Mouse (Mus musculus): ENCODE results near the gene Hist2h2bb. TPM values are rescaled to one million over a fixed set of nuclear protein-coding genes. Genes with fewer than 3 reads are reported as not detected.
"Not testable (repeated sequence)": the region's sequence is repeated elsewhere in the genome, so short reads cannot be mapped to it uniquely, and the experiment has no call there.

The Hist2h2bb gene
- total RNA-seq, 2 experiments from 2014 or later = 28.9 to 35.3 TPM

GRCm38 (mm10) chr3:96290727-96291126 is 21.2 kb downstream of the Hist2h2bb start:
- intact Hi-C loops (cut with DNase I); DNase-seq: not testable (repeated sequence)

- intact Hi-C loops (cut with DNase I) = no loop called here
- DNase-seq = no peak
Observed at GRCm38 (mm10) chr3:96292641-96293040, 23.1 kb downstream of the Hist2h2bb start.

GRCm38 (mm10) chr3:96293368-96293767 is 23.8 kb downstream of the Hist2h2bb start:
- no peak for DNase-seq

GRCm38 (mm10) chr3:96293787-96294186 is 24.2 kb downstream of the Hist2h2bb start, which contains the start of gene Fcgr1:
Fcgr1 (minus strand) TSS chr3:96293969.
- DNase-seq = no peak

More at GRCm38 (mm10) chr3:96293368-96293767, 23.8 kb downstream of the Hist2h2bb start:
- intact Hi-C loops (cut with DNase I) = no loop called here

GRCm38 (mm10) chr3:96298360-96298759 is 28.8 kb downstream of the Hist2h2bb start:
- DNase-seq = no peak
- intact Hi-C loops (cut with DNase I) = no loop called here

More at GRCm38 (mm10) chr3:96293787-96294186, 24.2 kb downstream of the Hist2h2bb start, which contains the start of gene Fcgr1:
- intact Hi-C loops (cut with DNase I) = no loop called here

GRCm38 (mm10) chr3:96299562-96299961 is 30.0 kb downstream of the Hist2h2bb start:
- intact Hi-C loops (cut with DNase I) = no loop called here
- no peak for DNase-seq

- intact Hi-C loops (cut with DNase I) = no loop called here
- no peak for DNase-seq
Observed at GRCm38 (mm10) chr3:96300706-96301529, 31.4 kb downstream of the Hist2h2bb start.

GRCm38 (mm10) chr3:96302076-96302475 is 32.5 kb downstream of the Hist2h2bb start:
- intact Hi-C loops (cut with DNase I) = no loop called here
- DNase-seq = no peak

GRCm38 (mm10) chr3:96306506-96306905 is 37.0 kb downstream of the Hist2h2bb start:
- intact Hi-C loops (cut with DNase I) = no loop called here
- no peak for DNase-seq

- DNase-seq = no peak
- intact Hi-C loops (cut with DNase I) = no loop called here
Observed at GRCm38 (mm10) chr3:96309441-96309840, 39.9 kb downstream of the Hist2h2bb start.

GRCm38 (mm10) chr3:96312341-96313098 is 43.0 kb downstream of the Hist2h2bb start:
- intact Hi-C loops (cut with DNase I) = no loop called here

More at GRCm38 (mm10) chr3:96312341-96313098, 43.0 kb downstream of the Hist2h2bb start:
- no peak for DNase-seq

Small RNA genes lying within 50 kb of the gene (microRNA-seq; reads per million reads assigned to microRNA genes)
- 0 to 0.74 reads per million in 2 experiments for gene Gm44492
- gene Gm47311 = 0 reads per million in 2 experiments
- 0 reads per million in 2 experiments for gene Gm47313

Other genes with a start within 250 kb of the Hist2h2bb start
- gene Vps45, start 211.3 kb upstream of the Hist2h2bb start, total RNA-seq (2021) = 10 to 100 TPM; 13.4 to 17.5 TPM
- gene Otud7b, start 165.2 kb upstream of the Hist2h2bb start, total RNA-seq (2021) = 10 to 100 TPM; 46.6 to 49.0 TPM
- gene Mtmr11, start 107.7 kb upstream of the Hist2h2bb start, total RNA-seq (2021) = 1 to 10 TPM; 1.6 to 2.3 TPM
- 10 to 100 TPM; 10.7 to 11.6 TPM for gene Sf3b4, start 97.4 kb upstream of the Hist2h2bb start, total RNA-seq (2021)
- 1 to 10 TPM in 1 of 2 experiments, under 1 TPM in 1; 0.37 to 1.5 TPM for gene Sv2a, start 88.6 kb upstream of the Hist2h2bb start, total RNA-seq (2021)
- 10 to 100 TPM; 20.8 to 24.6 TPM for gene Bola1, start 50.0 kb upstream of the Hist2h2bb start, total RNA-seq (2021)
- gene Hist2h2ab, start 49.9 kb upstream of the Hist2h2bb start, total RNA-seq (2021) = under 1 TPM in 1 of 2 experiments, not detected in 1; 0.92 TPM
- 10 to 100 TPM in 1 of 2 experiments, 1 to 10 TPM in 1; 9.9 to 10.3 TPM for gene Hist2h2ac, start 48.9 kb upstream of the Hist2h2bb start, total RNA-seq (2021)
- 1 to 10 TPM; 4.5 to 5.3 TPM for gene Hist2h2be, start 48.6 kb upstream of the Hist2h2bb start, total RNA-seq (2021)
- gene Hist2h3c2, start 30.6 kb upstream of the Hist2h2bb start, total RNA-seq (2021) = 1 to 10 TPM; 7.6 to 8.3 TPM
- 100 to 1,000 TPM; 189 to 208 TPM for gene Hist2h2aa2, start 29.5 kb upstream of the Hist2h2bb start, total RNA-seq (2021)
- 1 to 10 TPM; 2.9 to 7.9 TPM for gene Hist2h2aa1, start 24.3 kb upstream of the Hist2h2bb start, total RNA-seq (2021)
- not detected for gene Hist2h3c1, start 23.1 kb upstream of the Hist2h2bb start, total RNA-seq (2021)
- gene Hist2h4, start 6.4 kb upstream of the Hist2h2bb start, total RNA-seq (2021) = 1 to 10 TPM; 5.9 to 6.8 TPM
- 10 to 100 TPM; 26.9 to 33.5 TPM for gene Hist2h3b, start 1.1 kb upstream of the Hist2h2bb start, total RNA-seq (2021)
- gene Fcgr1, start 24.2 kb downstream of the Hist2h2bb start, total RNA-seq (2021) = under 1 TPM; 0.10 to 0.30 TPM
- gene BC107364, start 182.6 kb downstream of the Hist2h2bb start, total RNA-seq (2021) = not detected

All from gastrocnemius, postnatal 36 days (tissue).